Mouse (Mus musculus) limb, embryonic 12.5 days (tissue): ENCODE data around the gene Ttc21b. TPM values are rescaled to one million over a fixed set of nuclear protein-coding genes. Genes with fewer than 3 reads are reported as not detected.

Experiments
- ATAC-seq: fragments of 200-750 bp; cut with Nextera tagmentation; 2 replicates; pipeline ENCODE4 v1.8.0; 2017; ENCODE audit warnings: low read depth, moderate TSS enrichment; ENCODE audit not compliant: insufficient number of reproducible peaks, insufficient read depth, low FRiP score, low TSS enrichment
- H3K27ac ChIP-seq: fragments of 300-500 bp; sonication (generic); 2 replicates; pipeline ENCODE4 v1.5.1; 2016; ENCODE audit warnings: mild to moderate bottlenecking, moderate library complexity
- H3K27me3 ChIP-seq: fragments of 300-500 bp; sonication (generic); 2 replicates; pipeline ENCODE4 v1.6.1; 2016; ENCODE audit warnings: mild to moderate bottlenecking, moderate library complexity
- H3K36me3 ChIP-seq: fragments of 300-500 bp; sonication (generic); 2 replicates; pipeline ENCODE4 v1.6.1; 2016; ENCODE audit warnings: mild to moderate bottlenecking, moderate library complexity
- H3K4me1 ChIP-seq: fragments of 300-500 bp; sonication (generic); replicated peaks from 2 replicates; pipeline ENCODE4 v1.6.1; 2016
- H3K4me2 ChIP-seq: fragments of 300-500 bp; sonication (generic); 2 replicates; pipeline ENCODE4 v1.6.1; 2016; ENCODE audit warnings: mild to moderate bottlenecking, moderate library complexity
- H3K4me3 ChIP-seq: fragments of 300-500 bp; sonication (generic); replicated peaks from 2 replicates; pipeline ENCODE4 v1.5.1; 2016; ENCODE audit warnings: mild to moderate bottlenecking
- H3K9ac ChIP-seq: fragments of 300-500 bp; sonication (generic); replicated peaks from 2 replicates; pipeline ENCODE4 v1.6.1; 2016; ENCODE audit warnings: mild to moderate bottlenecking, moderate library complexity
- H3K9me3 ChIP-seq: fragments of 300-500 bp; sonication (generic); 2 replicates; pipeline ENCODE4 v1.6.1; 2016; ENCODE audit warnings: mild to moderate bottlenecking, moderate library complexity
- WGBS: fragments of 180-500 bp; shearing (Covaris S2); methylation state at CpG from one replicate; pipeline ENCODE4 v1.1.7; 2016; 5-methylcytosine and 5-hydroxymethylcytosine counted together
- polyA plus RNA-seq: library from polyadenylated mRNA; unstranded; fragments of >200 nt; fragmentation: Nextera tagmentation; extraction: Ambion mirVana; gene quantifications from 2 replicates; pipeline ENCODE4 v1.2.1, GENCODE M21; 2016

Ttc21b gene
- polyA plus RNA-seq, 1 experiment from 2014 or later, result 18.3 TPM

DNA sequence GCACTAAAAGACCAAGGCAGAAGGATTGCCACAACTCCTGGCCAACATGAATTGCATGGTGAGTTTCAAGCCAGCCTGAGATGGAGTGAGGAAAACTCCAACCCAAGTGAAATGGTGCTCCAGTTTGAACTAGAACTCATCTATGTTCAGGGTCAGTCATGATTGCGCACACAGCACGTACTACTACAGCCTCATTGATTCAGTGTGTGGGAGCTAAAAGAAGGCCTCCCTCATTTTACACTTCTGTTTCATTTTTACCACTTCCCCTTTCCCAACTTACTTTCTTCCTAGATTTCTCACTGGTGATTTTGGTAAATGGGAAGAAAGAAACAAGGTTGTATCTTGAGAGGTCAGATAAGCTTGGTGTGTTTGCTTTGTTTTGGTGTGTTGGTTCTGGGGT is 114.1 kb downstream of the Ttc21b start:
- ATAC-seq, result no peak
- Histone ChIP-seq H3K9ac (no peak overlapping the region), H3K4me1 (peaks cover 19% of the 10 kb centered on the region), H3K27ac (no peak overlapping the region), H3K36me3 (no peaks in the 10 kb centered on the region), H3K27me3 (no peaks in the 10 kb centered on the region), H3K9me3 (no peaks in the 10 kb centered on the region), H3K4me3 (no peak overlapping the region), H3K4me2 (no peak overlapping the region)
- WGBS, result 94% methylated on average over 2 of the region's 2 CpGs

DNA sequence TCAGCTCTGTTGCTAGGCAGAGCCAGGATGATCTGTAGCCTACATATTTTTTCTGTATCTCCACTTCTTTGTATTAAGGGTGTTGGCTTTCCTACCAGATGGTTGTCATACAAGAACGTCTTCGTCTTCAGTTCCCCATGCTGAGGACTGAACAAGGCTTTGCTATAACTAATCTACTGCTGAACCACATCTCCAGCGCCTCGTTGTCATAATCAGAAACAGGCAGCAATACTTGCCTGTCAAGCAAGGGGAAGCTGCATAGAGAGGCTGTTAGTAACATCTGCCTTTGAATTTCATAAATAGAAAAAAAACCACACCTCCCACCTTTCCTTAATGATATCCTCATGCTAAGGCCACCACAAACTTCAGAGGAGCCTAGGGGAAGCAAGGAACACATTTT is 116.2 kb downstream of the Ttc21b start:
- H3K4me2 ChIP-seq, result no peak overlapping the region
- H3K4me1 ChIP-seq, result peaks cover 9% of the 10 kb centered on the region; the same call in 1 of the 2 replicates
- H3K27ac ChIP-seq, result no peak overlapping the region
- no peak overlapping the region for H3K4me3 ChIP-seq
- H3K9ac ChIP-seq, result no peak overlapping the region
- H3K36me3 ChIP-seq, result no peaks in the 10 kb centered on the region
- 28% methylated on average over 4 of the region's 4 CpGs for WGBS
- H3K9me3 ChIP-seq, result no peaks in the 10 kb centered on the region
- ATAC-seq, result no peak
- no peaks in the 10 kb centered on the region for H3K27me3 ChIP-seq

Other genes starting within 250 kb of the Ttc21b start
- 2.5 and 3.4 TPM in 2 replicates for gene Galnt3, start 131.6 kb downstream of the Ttc21b start, polyA plus RNA-seq
- gene Scn1a, start 184.2 kb upstream of the Ttc21b start, polyA plus RNA-seq, result 1.8 and 2.2 TPM in 2 replicates